In genomic region chr12:37241566-37242021, GRCm38 (mm10) we compare ENCODE assay signal across 8 mouse cellular contexts. TPM values are rescaled to one million over a fixed set of nuclear protein-coding genes. Genes with fewer than 3 reads are reported as not detected.
DNase-seq lines count a peak whose midpoint lies in the region; ATAC-seq and TF ChIP-seq lines count a peak whose summit lies in the region.

Gene Agmo (plus strand): TSS chr12:37241641.

- ATAC-seq in kidney, embryonic 15.5 days (replicated peaks; ENCODE audit: low FRiP score) = no peak
- ATAC-seq in intestine, embryonic 15.5 days = peak; percentile 78
- ATAC-seq in liver, embryonic 11.5 days (replicated peaks; ENCODE audit: low FRiP score) = peak; percentile 58
- ATAC-seq in inflammation-experienced regulatory T-cells, adult 6 months = no peak
- no peak for ATAC-seq in hindbrain, embryonic 14.5 days (ENCODE audit: low FRiP score)

- no peak within 1 kb of the TSS for H3K4me2 ChIP-seq in kidney, embryonic 15.5 days
- H3K4me2 ChIP-seq in intestine, embryonic 15.5 days (replicated peaks) = peak within 1 kb of the TSS; percentile 5; the same call in 1 of the 2 replicates
- peak within 1 kb of the TSS; percentile 17 for H3K4me2 ChIP-seq in liver, embryonic 11.5 days
- H3K4me2 ChIP-seq in hindbrain, embryonic 14.5 days (replicated peaks) = no peak within 1 kb of the TSS

- peak; percentile 16 for DNase-seq in kidney, adult 18-20 months
- peak; percentile 32 for DNase-seq in liver, embryonic 11.5 days (ENCODE audit: low spot score)
- no peak for DNase-seq in hindbrain, embryonic 14.5 days (ENCODE audit: low spot score)

- no peaks in the 10 kb centered on the region for H3K4me1 ChIP-seq in kidney, embryonic 15.5 days
- no peaks in the 10 kb centered on the region for H3K4me1 ChIP-seq in cortical plate, adult 2 months (ENCODE audit: control insufficient read depth, insufficient read depth, low read length)
- H3K4me1 ChIP-seq in intestine, embryonic 15.5 days (replicated peaks) = no peaks in the 10 kb centered on the region
- H3K4me1 ChIP-seq in liver, embryonic 11.5 days (replicated peaks; ENCODE audit: control insufficient read depth, insufficient read depth, low read length) = no peaks in the 10 kb centered on the region
- H3K4me1 ChIP-seq in small intestine, adult 2 months (ENCODE audit: control insufficient read depth, insufficient read depth, insufficient read length, low read length) = peaks cover 4% of the 10 kb centered on the region; the same call in 1 of the 2 replicates
- no peaks in the 10 kb centered on the region for H3K4me1 ChIP-seq in hindbrain, embryonic 14.5 days (replicated peaks; ENCODE audit: control insufficient read depth, insufficient read depth, low read length)

- H3K27me3 ChIP-seq in kidney, embryonic 15.5 days = no peaks in the 10 kb centered on the region
- no peaks in the 10 kb centered on the region for H3K27me3 ChIP-seq in intestine, embryonic 15.5 days (replicated peaks)
- H3K27me3 ChIP-seq in liver, embryonic 11.5 days (replicated peaks; ENCODE audit: control insufficient read depth, insufficient read depth, low read length) = no peaks in the 10 kb centered on the region
- H3K27me3 ChIP-seq in small intestine, adult 2 months (ENCODE audit: control insufficient read depth, insufficient read depth, low read length) = no peaks in the 10 kb centered on the region
- H3K27me3 ChIP-seq in hindbrain, embryonic 14.5 days (ENCODE audit: control insufficient read depth, insufficient read depth, low read length) = no peaks in the 10 kb centered on the region

- TF ChIP-seq CTCF in cortical plate, adult 2 months (IDR thresholded peaks at IDR 0.05; ENCODE audit: extremely low read depth, insufficient read depth, low read length) = no peak
- no peak for TF ChIP-seq CTCF in small intestine, adult 2 months (IDR thresholded peaks at IDR 0.05; ENCODE audit: extremely low read depth, insufficient read length, insufficient replicate concordance, low read depth, low read length)

- H3K9ac ChIP-seq in kidney, embryonic 15.5 days = no peak within 1 kb of the TSS
- no peak within 1 kb of the TSS for H3K9ac ChIP-seq in intestine, embryonic 15.5 days
- H3K9ac ChIP-seq in liver, embryonic 11.5 days (ENCODE audit: low read depth, low read length) = no peak within 1 kb of the TSS
- no peak within 1 kb of the TSS for H3K9ac ChIP-seq in hindbrain, embryonic 14.5 days

- WGBS in kidney, embryonic 15.5 days = 55% methylated on average over 4 of the region's 4 CpGs
- WGBS in intestine, embryonic 15.5 days = 43% methylated on average over 4 of the region's 4 CpGs
- 42% methylated on average over 4 of the region's 4 CpGs for WGBS in liver, embryonic 11.5 days
- 12% methylated on average over 4 of the region's 4 CpGs for WGBS in small intestine, adult 2 months
- WGBS in hindbrain, embryonic 14.5 days = 58% methylated on average over 4 of the region's 4 CpGs

- H3K36me3 ChIP-seq in kidney, embryonic 15.5 days = no peaks in the 10 kb centered on the region
- no peaks in the 10 kb centered on the region for H3K36me3 ChIP-seq in intestine, embryonic 15.5 days
- no peaks in the 10 kb centered on the region for H3K36me3 ChIP-seq in liver, embryonic 11.5 days (ENCODE audit: control insufficient read depth, insufficient read depth, low read length)
- no peaks in the 10 kb centered on the region for H3K36me3 ChIP-seq in small intestine, adult 2 months (ENCODE audit: control insufficient read depth, insufficient read depth, low read length)
- H3K36me3 ChIP-seq in hindbrain, embryonic 14.5 days (replicated peaks; ENCODE audit: control insufficient read depth, insufficient read depth) = no peaks in the 10 kb centered on the region

- no peak within 1 kb of the TSS for H3K4me3 ChIP-seq in kidney, embryonic 15.5 days (replicated peaks)
- H3K4me3 ChIP-seq in cortical plate, adult 2 months (ENCODE audit: insufficient read depth, low read length) = peak within 1 kb of the TSS; percentile 7
- H3K4me3 ChIP-seq in intestine, embryonic 15.5 days (replicated peaks) = no peak within 1 kb of the TSS
- H3K4me3 ChIP-seq in liver, embryonic 11.5 days (ENCODE audit: low read depth, low read length) = no peak within 1 kb of the TSS
- H3K4me3 ChIP-seq in small intestine, adult 2 months (ENCODE audit: low read depth, low read length) = peak within 1 kb of the TSS; percentile 42
- H3K4me3 ChIP-seq in hindbrain, embryonic 14.5 days (replicated peaks; ENCODE audit: low read length) = no peak within 1 kb of the TSS

- H3K27ac ChIP-seq in kidney, embryonic 15.5 days = no peak within 1 kb of the TSS
- H3K27ac ChIP-seq in cortical plate, adult 2 months (ENCODE audit: insufficient read depth, low read length) = peak within 1 kb of the TSS; percentile 33
- peak within 1 kb of the TSS; percentile 44; the same call in 1 of the 2 replicates for H3K27ac ChIP-seq in intestine, embryonic 15.5 days
- H3K27ac ChIP-seq in liver, embryonic 11.5 days (ENCODE audit: low read depth, low read length) = peak within 1 kb of the TSS; percentile 17; the same call in 1 of the 2 replicates
- H3K27ac ChIP-seq in small intestine, adult 2 months (ENCODE audit: insufficient read depth, low read depth, low read length) = peak within 1 kb of the TSS; percentile 99
- H3K27ac ChIP-seq in hindbrain, embryonic 14.5 days = no peak within 1 kb of the TSS

- peak; percentile 34; the same call in 1 of the 2 replicates for TF ChIP-seq POLR2A in cortical plate, adult 2 months (IDR thresholded peaks at IDR 0.05; ENCODE audit: extremely low read depth, insufficient read depth, low read length)
- TF ChIP-seq POLR2A in small intestine, adult 2 months (IDR thresholded peaks at IDR 0.05; ENCODE audit: low read depth, low read length) = no peak

- no peaks in the 10 kb centered on the region for H3K9me3 ChIP-seq in kidney, embryonic 15.5 days (replicated peaks)
- no peaks in the 10 kb centered on the region for H3K9me3 ChIP-seq in intestine, embryonic 15.5 days
- no peaks in the 10 kb centered on the region for H3K9me3 ChIP-seq in liver, embryonic 11.5 days (ENCODE audit: control insufficient read depth, low read length)
- no peaks in the 10 kb centered on the region for H3K9me3 ChIP-seq in hindbrain, embryonic 14.5 days (ENCODE audit: control insufficient read depth, low read length)

RNA-seq across cellular contexts. Expression of gene Agmo, which starts in this region (rescaled TPM):
- polyA plus RNA-seq in kidney, embryonic 15.5 days (2015; fragmentation: Nextera tagmentation; extraction: Ambion mirVana) = 0.35 and 0.37 TPM in 2 replicates
- polyA plus RNA-seq in cortical plate, adult 2 months (2012; rRNA removed) = 5.8 and 6.5 TPM in 2 replicates
- polyA plus RNA-seq in intestine, embryonic 15.5 days (2015; fragmentation: Nextera tagmentation; extraction: Ambion mirVana) = 2.2 and 3.1 TPM in 2 replicates
- polyA plus RNA-seq in liver, embryonic 11.5 days (2014; fragmentation: Nextera tagmentation; extraction: Ambion mirVana) = 5.5 and 6.1 TPM in 2 replicates
- 6.6 and 20.4 TPM in 2 replicates for polyA plus RNA-seq in small intestine, adult 2 months (2012; rRNA removed)
- under 1 TPM in 2 of 3 experiments, not detected in 1; 0.67 to 0.84 TPM for polyA plus RNA-seq in inflammation-experienced regulatory T-cells, adult 6 months (2017; shearing (Covaris generic))
- 1.2 and 1.7 TPM in 2 replicates for polyA plus RNA-seq in hindbrain, embryonic 14.5 days (2014; fragmentation: Nextera tagmentation; extraction: Ambion mirVana)

Comparison
In these comparisons a context has a peak if more than half of its experiments do, and no peak if none do; other contexts are left out.
1. ATAC-seq: peak in intestine, embryonic 15.5 days (single experiment) and liver, embryonic 11.5 days (single experiment); none in kidney, embryonic 15.5 days (single experiment), inflammation-experienced regulatory T-cells, adult 6 months (single experiment) and hindbrain, embryonic 14.5 days (single experiment).
2. H3K27ac ChIP-seq: peak in cortical plate, adult 2 months (single experiment), intestine, embryonic 15.5 days (single experiment), liver, embryonic 11.5 days (single experiment) and small intestine, adult 2 months (single experiment); none in kidney, embryonic 15.5 days (single experiment) and hindbrain, embryonic 14.5 days (single experiment).
3. H3K4me2 ChIP-seq: peak in intestine, embryonic 15.5 days (single experiment) and liver, embryonic 11.5 days (single experiment); none in kidney, embryonic 15.5 days (single experiment) and hindbrain, embryonic 14.5 days (single experiment).
4. H3K4me3 ChIP-seq: peak in cortical plate, adult 2 months (single experiment) and small intestine, adult 2 months (single experiment); none in kidney, embryonic 15.5 days (single experiment), intestine, embryonic 15.5 days (single experiment), liver, embryonic 11.5 days (single experiment) and hindbrain, embryonic 14.5 days (single experiment).